Comparison of ENCODE assay signal across 8 mouse cellular contexts in genomic region chr7:28268576-28268975, GRCm38 (mm10). TPM values are rescaled to one million over a fixed set of nuclear protein-coding genes. Genes with fewer than 3 reads are reported as not detected.
DNase-seq lines count a peak whose midpoint lies in the region; ATAC-seq and TF ChIP-seq lines count a peak whose summit lies in the region.

No protein-coding gene starts in this region.

- H3K4me1 ChIP-seq in embryonic facial prominence, embryonic 13.5 days = peaks cover 5% of the 10 kb centered on the region
- H3K4me1 ChIP-seq in hindbrain, postnatal 0 days (ENCODE audit: insufficient read depth, low read length) = no peaks in the 10 kb centered on the region
- no peaks in the 10 kb centered on the region; the same call in 1 of the 2 replicates for H3K4me1 ChIP-seq in midbrain, postnatal 0 days (ENCODE audit: insufficient read depth, low read length)

- H3K4me3 ChIP-seq in layer of hippocampus, adult 2 months = peak overlapping the region; percentile 88
- peak overlapping the region; percentile 97 for H3K4me3 ChIP-seq in embryonic facial prominence, embryonic 13.5 days
- peak overlapping the region; percentile 92 for H3K4me3 ChIP-seq in hindbrain, postnatal 0 days (ENCODE audit: low read length)
- H3K4me3 ChIP-seq in midbrain, postnatal 0 days (ENCODE audit: low read depth, low read length) = peak overlapping the region; percentile 94

- peak overlapping the region; percentile 92 for H3K27ac ChIP-seq in layer of hippocampus, adult 2 months
- peak overlapping the region; percentile 91 for H3K27ac ChIP-seq in embryonic facial prominence, embryonic 13.5 days
- H3K27ac ChIP-seq in hindbrain, postnatal 0 days = peak overlapping the region; percentile 95; the same call in 1 of the 2 replicates
- H3K27ac ChIP-seq in midbrain, postnatal 0 days (ENCODE audit: low read depth, low read length) = peak overlapping the region; percentile 93

- DNase-seq in layer of hippocampus, adult 2 months (ENCODE audit: low spot score in 2 of 2) = no peak
- no peak for DNase-seq in layer of hippocampus, adult 9-10 months (ENCODE audit: low spot score)
- DNase-seq in hindbrain, postnatal 0 days (ENCODE audit: low spot score) = no peak
- DNase-seq in midbrain, postnatal 0 days (ENCODE audit: low spot score) = no peak
- DNase-seq in right cerebral cortex, postnatal 14 days = no peak
- no peak for DNase-seq in c-Kit-positive CD71-positive TER-119-positive erythroid progenitor cells, embryonic 14.5 days (ENCODE audit: low spot score)
- DNase-seq in retina, embryonic 14.5 days (ENCODE audit: low spot score) = no peak

- TF ChIP-seq CTCF in layer of hippocampus, adult 2 months (conservative IDR thresholded peaks at IDR 0.05) = no peak
- no peak for TF ChIP-seq CTCF in hindbrain, postnatal 0 days (IDR thresholded peaks at IDR 0.05; ENCODE audit: low read depth)
- TF ChIP-seq CTCF in midbrain, postnatal 0 days (IDR thresholded peaks at IDR 0.05) = no peak

- no peak for ATAC-seq in embryonic facial prominence, embryonic 13.5 days (ENCODE audit: insufficient number of reproducible peaks, insufficient read depth, low FRiP score, low TSS enrichment, low read depth)
- no peak for ATAC-seq in hindbrain, postnatal 0 days
- no peak for ATAC-seq in midbrain, postnatal 0 days (ENCODE audit: low FRiP score)

- WGBS in embryonic facial prominence, embryonic 13.5 days = 29% methylated on average over 16 of the region's 16 CpGs
- WGBS in hindbrain, postnatal 0 days = 27% methylated on average over 16 of the region's 16 CpGs
- WGBS in midbrain, postnatal 0 days = 30% methylated on average over 16 of the region's 16 CpGs

- H3K4me2 ChIP-seq in embryonic facial prominence, embryonic 13.5 days = peak overlapping the region; percentile 71
- peak overlapping the region; percentile 80 for H3K4me2 ChIP-seq in hindbrain, postnatal 0 days (ENCODE audit: low read depth, low read length)
- H3K4me2 ChIP-seq in midbrain, postnatal 0 days (ENCODE audit: low read depth, low read length, poor library complexity, severe bottlenecking) = peak overlapping the region; percentile 81

- no peaks in the 10 kb centered on the region for H3K27me3 ChIP-seq in embryonic facial prominence, embryonic 13.5 days
- no peaks in the 10 kb centered on the region for H3K27me3 ChIP-seq in hindbrain, postnatal 0 days (ENCODE audit: insufficient read depth, low read length)
- no peaks in the 10 kb centered on the region for H3K27me3 ChIP-seq in midbrain, postnatal 0 days (ENCODE audit: insufficient read depth, low read length)

- peaks cover 36% of the 10 kb centered on the region for H3K36me3 ChIP-seq in embryonic facial prominence, embryonic 13.5 days
- H3K36me3 ChIP-seq in hindbrain, postnatal 0 days (ENCODE audit: insufficient read depth, low read length) = peaks cover 3% of the 10 kb centered on the region; the same call in 1 of the 2 replicates
- peaks cover 6% of the 10 kb centered on the region; the same call in 1 of the 2 replicates for H3K36me3 ChIP-seq in midbrain, postnatal 0 days (ENCODE audit: insufficient read depth, low read length)

- peak overlapping the region; percentile 99 for H3K9ac ChIP-seq in embryonic facial prominence, embryonic 13.5 days
- peak overlapping the region; percentile 99 for H3K9ac ChIP-seq in hindbrain, postnatal 0 days (replicated peaks; ENCODE audit: low read length)
- H3K9ac ChIP-seq in midbrain, postnatal 0 days (replicated peaks; ENCODE audit: low read length, poor library complexity, severe bottlenecking) = peak overlapping the region; percentile 99

- H3K9me3 ChIP-seq in embryonic facial prominence, embryonic 13.5 days = no peaks in the 10 kb centered on the region
- no peaks in the 10 kb centered on the region for H3K9me3 ChIP-seq in hindbrain, postnatal 0 days (ENCODE audit: low read length)
- H3K9me3 ChIP-seq in midbrain, postnatal 0 days (ENCODE audit: low read length) = no peaks in the 10 kb centered on the region

RNA-seq across cellular contexts. Expression of gene Eid2, which starts 0.9 kb away (rescaled TPM):
- total RNA-seq in layer of hippocampus, adult 2 months (2021) = 10 to 100 TPM; 58.3 to 59.0 TPM
- 3.6 TPM in 2 replicates for polyA plus RNA-seq in embryonic facial prominence, embryonic 13.5 days (2015; fragmentation: Nextera tagmentation; extraction: Ambion mirVana)
- 48.4 and 70.7 TPM in 2 replicates for total RNA-seq in hindbrain, postnatal 0 days (2014; rRNA removed)
- polyA plus RNA-seq in hindbrain, postnatal 0 days (2015; fragmentation: Nextera tagmentation; extraction: Ambion mirVana) = 21.0 and 22.3 TPM in 2 replicates
- 78.8 and 81.3 TPM in 2 replicates for total RNA-seq in midbrain, postnatal 0 days (2014; rRNA removed)
- polyA plus RNA-seq in midbrain, postnatal 0 days (2015; fragmentation: Nextera tagmentation; extraction: Ambion mirVana) = 21.2 and 29.0 TPM in 2 replicates

RNA-seq across cellular contexts. Expression of gene Eid2b, which starts 9.0 kb away (rescaled TPM):
- 10 to 100 TPM; 34.3 to 37.5 TPM for total RNA-seq in layer of hippocampus, adult 2 months (2021)
- polyA plus RNA-seq in embryonic facial prominence, embryonic 13.5 days (2015; fragmentation: Nextera tagmentation; extraction: Ambion mirVana) = 19.7 TPM in 2 replicates
- 34.6 and 38.2 TPM in 2 replicates for total RNA-seq in hindbrain, postnatal 0 days (2014; rRNA removed)
- 42.3 and 45.1 TPM in 2 replicates for polyA plus RNA-seq in hindbrain, postnatal 0 days (2015; fragmentation: Nextera tagmentation; extraction: Ambion mirVana)
- total RNA-seq in midbrain, postnatal 0 days (2014; rRNA removed) = 44.0 and 64.2 TPM in 2 replicates
- polyA plus RNA-seq in midbrain, postnatal 0 days (2015; fragmentation: Nextera tagmentation; extraction: Ambion mirVana) = 50.9 and 52.8 TPM in 2 replicates

RNA-seq across cellular contexts. Expression of gene Selenov, which starts 22.4 kb away (rescaled TPM):
- under 1 TPM; 0.38 to 0.79 TPM for total RNA-seq in layer of hippocampus, adult 2 months (2021)
- polyA plus RNA-seq in embryonic facial prominence, embryonic 13.5 days (2015; fragmentation: Nextera tagmentation; extraction: Ambion mirVana) = 0.17 TPM in 1 of 2 replicates, not detected in the other
- 2.1 and 3.6 TPM in 2 replicates for total RNA-seq in hindbrain, postnatal 0 days (2014; rRNA removed)
- polyA plus RNA-seq in hindbrain, postnatal 0 days (2015; fragmentation: Nextera tagmentation; extraction: Ambion mirVana) = 5.1 and 7.1 TPM in 2 replicates
- total RNA-seq in midbrain, postnatal 0 days (2014; rRNA removed) = 0.61 and 1.3 TPM in 2 replicates
- polyA plus RNA-seq in midbrain, postnatal 0 days (2015; fragmentation: Nextera tagmentation; extraction: Ambion mirVana) = 3.5 and 6.3 TPM in 2 replicates

RNA-seq across cellular contexts. Expression of gene Dll3, which starts 33.5 kb away (rescaled TPM):
- total RNA-seq in layer of hippocampus, adult 2 months (2021) = 1 to 10 TPM; 1.8 to 1.9 TPM
- 1.0 and 1.2 TPM in 2 replicates for polyA plus RNA-seq in embryonic facial prominence, embryonic 13.5 days (2015; fragmentation: Nextera tagmentation; extraction: Ambion mirVana)
- 20.1 and 24.8 TPM in 2 replicates for total RNA-seq in hindbrain, postnatal 0 days (2014; rRNA removed)
- 17.0 and 20.2 TPM in 2 replicates for polyA plus RNA-seq in hindbrain, postnatal 0 days (2015; fragmentation: Nextera tagmentation; extraction: Ambion mirVana)
- 8.6 and 17.3 TPM in 2 replicates for total RNA-seq in midbrain, postnatal 0 days (2014; rRNA removed)
- polyA plus RNA-seq in midbrain, postnatal 0 days (2015; fragmentation: Nextera tagmentation; extraction: Ambion mirVana) = 17.6 and 18.1 TPM in 2 replicates

RNA-seq across cellular contexts. Expression of gene Timm50, which starts 43.3 kb away (rescaled TPM):
- 10 to 100 TPM; 37.8 to 38.5 TPM for total RNA-seq in layer of hippocampus, adult 2 months (2021)
- 133 and 134 TPM in 2 replicates for polyA plus RNA-seq in embryonic facial prominence, embryonic 13.5 days (2015; fragmentation: Nextera tagmentation; extraction: Ambion mirVana)
- total RNA-seq in hindbrain, postnatal 0 days (2014; rRNA removed) = 71.6 and 82.9 TPM in 2 replicates
- 125 and 131 TPM in 2 replicates for polyA plus RNA-seq in hindbrain, postnatal 0 days (2015; fragmentation: Nextera tagmentation; extraction: Ambion mirVana)
- 59.2 and 76.3 TPM in 2 replicates for total RNA-seq in midbrain, postnatal 0 days (2014; rRNA removed)
- 112 and 120 TPM in 2 replicates for polyA plus RNA-seq in midbrain, postnatal 0 days (2015; fragmentation: Nextera tagmentation; extraction: Ambion mirVana)
